Mouse (Mus musculus) right cerebral cortex, adult 2 months (tissue): ENCODE results near the gene Rere.
"Not testable (repeated sequence)": the region's sequence is repeated elsewhere in the genome, so short reads cannot be mapped to it uniquely, and the experiment has no call there.

Source experiments
- DNase-seq, 2 experiments: peaks; one replicate each; pipeline ENCODE4 v3.0.0; 2021 to 2022; ENCODE audit warnings: low spot score in 2 of 2

Rere gene

GRCm38 (mm10) chr4:150581931-150582723 lies 300.7 kb downstream of the Rere start:
- peak in 1 of 2 experiments; percentile 69 for DNase-seq

GRCm38 (mm10) chr4:150582966-150583776 lies 301.7 kb downstream of the Rere start:
- peak; percentile 67 to 68 for DNase-seq

DNA sequence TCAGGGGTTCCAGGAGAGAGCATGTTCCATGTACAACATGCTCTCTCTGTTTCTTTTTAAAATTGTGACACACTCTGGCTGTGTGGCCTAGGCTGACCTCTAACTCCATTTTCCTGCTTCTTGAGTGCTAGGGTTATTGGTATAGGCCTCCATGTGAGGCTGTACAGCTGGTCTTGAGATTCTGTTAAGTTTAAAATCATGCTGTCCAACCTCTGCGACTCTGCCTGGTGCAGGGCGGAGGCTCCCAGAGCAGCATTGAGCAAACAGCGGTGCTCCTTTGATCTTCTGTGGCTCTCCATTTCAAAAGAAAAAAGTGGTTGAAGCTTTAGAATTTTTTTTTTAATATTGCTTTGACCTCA lies 302.3 kb downstream of the Rere start:
- DNase-seq, result no peak

GRCm38 (mm10) chr4:150585800-150586199 lies 304.4 kb downstream of the Rere start:
- no peak for DNase-seq

DNA sequence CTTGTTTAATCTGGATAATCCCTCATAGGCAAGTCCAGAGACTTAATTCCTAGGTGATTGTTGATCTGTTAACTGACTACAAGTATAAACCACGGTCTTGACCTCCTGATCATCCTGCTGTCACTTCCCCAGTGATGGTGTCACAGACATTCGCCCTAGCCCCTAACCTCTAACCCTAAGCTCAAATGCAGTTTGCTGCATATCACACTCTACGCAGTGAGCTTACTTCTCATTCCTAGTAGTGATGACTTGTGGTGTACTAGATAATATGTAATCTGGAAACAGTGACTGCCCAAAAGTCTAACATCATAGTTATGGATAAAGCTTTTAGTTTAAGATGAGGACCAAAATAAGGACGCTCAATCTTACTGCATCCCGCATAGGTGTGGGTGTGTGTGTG lies 304.8 kb downstream of the Rere start:
- DNase-seq, result no peak

- DNase-seq, result no peak
Observed at GRCm38 (mm10) chr4:150587597-150588299, 306.3 kb downstream of the Rere start.

GRCm38 (mm10) chr4:150588300-150588621 lies 306.8 kb downstream of the Rere start:
- no peak for DNase-seq

GRCm38 (mm10) chr4:150590621-150591282 lies 309.3 kb downstream of the Rere start:
- DNase-seq, result no peak

DNA sequence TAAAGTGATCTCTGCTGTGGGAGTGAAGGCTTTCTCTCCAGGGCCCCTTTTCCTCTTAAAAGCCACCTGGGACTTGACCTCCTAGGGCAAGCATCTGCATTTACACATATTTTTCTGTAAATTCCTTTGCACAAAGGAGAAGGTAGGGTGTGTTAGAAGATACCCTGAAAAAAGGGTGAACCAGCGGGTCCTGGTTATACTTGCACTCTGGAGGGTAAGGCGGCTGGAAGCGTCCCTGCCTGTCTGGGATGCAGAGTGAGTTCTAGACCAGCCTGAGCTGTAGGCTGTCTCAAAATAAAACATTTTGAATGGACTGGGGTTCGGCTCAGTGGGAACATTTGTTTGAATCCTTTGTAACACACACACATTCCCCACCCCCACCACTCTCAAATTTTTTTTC lies 310.2 kb downstream of the Rere start:
- DNase-seq, result no peak

DNA sequence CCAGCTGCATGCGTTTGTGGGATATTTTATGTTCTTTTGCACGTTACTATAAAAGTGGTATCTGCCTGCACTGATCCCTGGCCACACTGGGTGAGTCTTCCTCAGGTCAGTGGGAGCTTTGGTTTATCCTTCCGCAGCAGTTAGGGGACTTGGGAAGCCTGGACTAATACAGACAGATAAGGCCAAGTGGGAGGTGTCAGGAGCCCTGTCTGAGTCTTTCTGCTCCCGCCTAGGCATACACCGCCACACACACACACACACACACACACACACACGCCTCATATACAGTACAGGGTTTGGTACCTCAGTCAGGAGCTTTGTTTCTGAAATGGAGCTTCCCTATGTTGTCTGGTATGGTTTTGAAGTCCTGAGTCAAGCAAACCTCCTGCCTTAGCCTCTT lies 310.6 kb downstream of the Rere start:
- no peak for DNase-seq

GRCm38 (mm10) chr4:150593473-150594217 lies 312.2 kb downstream of the Rere start:
- DNase-seq, result no peak

GRCm38 (mm10) chr4:150594298-150594829 lies 312.9 kb downstream of the Rere start:
- DNase-seq, result no peak

GRCm38 (mm10) chr4:150595071-150595470 lies 313.6 kb downstream of the Rere start:
- no peak for DNase-seq

DNA sequence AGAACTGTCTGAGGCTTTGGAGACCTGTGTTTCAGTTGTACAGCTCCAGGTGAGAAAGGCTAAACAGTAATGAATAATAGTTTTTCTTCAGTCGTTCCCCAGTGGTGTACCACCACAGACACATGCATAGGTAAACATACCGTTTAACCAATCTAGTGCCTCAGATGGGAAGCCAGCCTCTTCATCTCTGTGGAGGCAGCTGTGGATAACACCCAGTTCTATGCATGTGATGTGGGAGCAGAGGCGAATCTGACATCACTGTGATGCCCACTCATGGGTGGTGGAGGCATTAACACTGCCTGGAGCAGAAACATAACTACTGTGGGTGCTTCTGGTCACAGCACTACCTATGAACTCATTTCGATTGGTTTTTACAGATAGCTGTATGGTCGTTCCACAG lies 314.5 kb downstream of the Rere start:
- DNase-seq, result peak in 1 of 2 experiments; percentile 54

- no peak for DNase-seq
Observed at GRCm38 (mm10) chr4:150598686-150599085, 317.2 kb downstream of the Rere start.

GRCm38 (mm10) chr4:150599119-150599992 lies 317.9 kb downstream of the Rere start:
- DNase-seq, result no peak

DNA sequence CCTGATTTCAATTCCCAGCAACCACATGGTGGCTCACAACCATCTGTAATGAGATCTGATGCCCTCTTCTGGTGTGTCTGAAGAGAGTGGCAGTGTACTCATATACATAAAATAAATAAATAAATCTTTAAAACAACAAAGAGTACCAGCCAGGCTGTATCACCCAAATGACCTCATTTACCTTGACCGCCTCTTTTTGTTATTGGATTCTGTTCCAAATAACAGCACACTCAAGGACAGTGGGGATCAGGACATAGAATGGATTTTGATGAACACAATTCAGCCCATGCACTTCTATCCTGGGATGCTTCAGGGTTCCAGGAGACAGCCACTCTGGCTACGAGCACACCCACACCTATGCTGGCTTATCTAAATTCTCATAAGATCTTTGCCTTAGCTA lies 319.1 kb downstream of the Rere start:
- not testable (repeated sequence) for DNase-seq

- no peak for DNase-seq
Observed at GRCm38 (mm10) chr4:150601489-150601888, 320.0 kb downstream of the Rere start.

GRCm38 (mm10) chr4:150603366-150604061 lies 322.1 kb downstream of the Rere start:
- DNase-seq, result no peak
